Mouse (Mus musculus): Measurements from ENCODE around the gene Rufy3. TPM values are rescaled to one million over a fixed set of nuclear protein-coding genes. Genes with fewer than 3 reads are reported as not detected.

The Rufy3 gene
- polyA plus RNA-seq (2015; fragmentation: Nextera tagmentation; extraction: Ambion mirVana), result 8.7 and 10.8 TPM in 2 replicates

GRCm38 (mm10) chr5:88564501-88565147, at the start of gene Rufy3:
Rufy3 (plus strand) TSS chr5:88565040.

DNA sequence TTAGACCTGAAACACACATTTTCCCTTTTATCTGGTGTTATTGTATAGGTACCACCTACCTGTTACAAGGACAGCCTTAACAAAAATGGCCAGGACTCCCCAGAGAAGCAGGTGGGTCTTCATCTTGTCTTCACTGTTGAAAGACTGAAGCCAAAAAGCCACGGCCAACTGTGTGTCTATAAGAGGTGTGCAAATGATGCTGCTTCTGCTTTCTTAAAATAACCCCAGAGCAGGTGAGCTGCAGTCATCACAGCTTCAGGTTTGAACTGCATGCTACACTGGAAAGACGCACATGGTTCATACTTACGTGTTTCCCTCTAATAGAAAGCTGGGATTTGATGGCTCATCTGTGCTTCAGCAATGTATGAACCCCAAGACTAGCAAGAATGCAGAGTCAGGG, 37.2 kb upstream of the Rufy3 start, which contains the start of gene Jchain:
Jchain (minus strand) TSS at position 235 of the 400 bp plus-strand sequence.

DNA sequence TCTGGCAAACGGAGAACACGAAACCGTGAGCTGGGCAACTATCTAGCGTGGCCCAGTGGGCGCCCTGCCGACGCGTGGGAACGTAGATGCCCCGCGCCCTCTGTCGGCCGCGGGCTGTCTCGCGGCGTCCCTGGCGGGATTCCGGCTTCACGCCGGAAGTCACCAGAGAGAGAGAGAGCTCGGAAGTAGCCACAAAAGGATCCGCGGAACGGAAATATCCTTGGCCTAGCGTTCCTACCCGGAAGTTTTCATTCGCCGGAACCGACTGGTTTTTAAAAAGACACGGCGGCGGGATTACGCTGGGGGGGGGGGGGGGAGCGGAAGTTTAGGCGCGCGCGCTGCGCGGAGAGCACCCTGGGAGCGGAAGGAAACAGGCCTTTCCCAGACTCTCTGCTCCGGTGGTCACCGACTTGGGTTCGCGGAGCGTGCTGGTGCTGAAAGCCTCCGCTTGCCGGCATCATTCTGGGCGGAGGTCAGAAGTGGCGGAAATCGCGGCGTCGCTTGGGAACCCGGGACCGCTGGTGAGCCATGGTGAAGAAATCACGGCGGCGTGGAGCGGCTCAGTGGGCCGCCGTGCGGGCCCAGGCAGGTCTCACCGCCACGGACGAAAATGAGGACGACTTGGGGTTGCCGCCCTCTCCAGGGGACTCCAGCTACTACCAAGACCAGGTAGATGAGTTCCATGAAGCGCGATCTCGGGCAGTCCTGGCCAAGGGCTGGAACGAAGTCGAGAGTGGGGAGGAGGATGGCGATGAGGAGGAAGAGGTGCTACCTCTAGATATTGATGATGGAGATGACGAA, 10.6 kb upstream of the Rufy3 start, which contains the start of gene Utp3:
Utp3 (plus strand) TSS at position 377 of the 801 bp plus-strand sequence.

GRCm38 (mm10) chr5:88675443-88676387, 110.9 kb downstream of the Rufy3 start, which contains the start of gene Grsf1:
Grsf1 (minus strand) TSS chr5:88676171.

Other genes with a start within 250 kb of the Rufy3 start
- not detected in 2 replicates for gene Prol1, start 247.7 kb upstream of the Rufy3 start, polyA plus RNA-seq (2015; fragmentation: Nextera tagmentation; extraction: Ambion mirVana)
- gene Amtn, start 188.9 kb upstream of the Rufy3 start, polyA plus RNA-seq (2015; fragmentation: Nextera tagmentation; extraction: Ambion mirVana), result not detected in 2 replicates
- gene Ambn, start 109.0 kb upstream of the Rufy3 start, polyA plus RNA-seq (2015; fragmentation: Nextera tagmentation; extraction: Ambion mirVana), result not detected in 2 replicates
- gene Enam, start 77.1 kb upstream of the Rufy3 start, polyA plus RNA-seq (2015; fragmentation: Nextera tagmentation; extraction: Ambion mirVana), result not detected in 2 replicates
- gene Jchain, start 37.1 kb upstream of the Rufy3 start, polyA plus RNA-seq (2015; fragmentation: Nextera tagmentation; extraction: Ambion mirVana), result 0.12 and 0.15 TPM in 2 replicates
- gene Utp3, start 10.6 kb upstream of the Rufy3 start, polyA plus RNA-seq (2015; fragmentation: Nextera tagmentation; extraction: Ambion mirVana), result 43.9 and 51.2 TPM in 2 replicates
- gene Grsf1, start 111.1 kb downstream of the Rufy3 start, polyA plus RNA-seq (2015; fragmentation: Nextera tagmentation; extraction: Ambion mirVana), result 29.4 and 33.3 TPM in 2 replicates
- 7.6 and 9.0 TPM in 2 replicates for gene Mob1b, start 155.8 kb downstream of the Rufy3 start, polyA plus RNA-seq (2015; fragmentation: Nextera tagmentation; extraction: Ambion mirVana)
- 7.7 and 12.6 TPM in 2 replicates for gene Dck, start 200.0 kb downstream of the Rufy3 start, polyA plus RNA-seq (2015; fragmentation: Nextera tagmentation; extraction: Ambion mirVana)